Mouse (Mus musculus) brain, embryonic 14.5 days (tissue): ENCODE data around the gene Bicral.

Experiments used
- CTCF ChIP-seq: fragments of 200-500 bp; IDR thresholded peaks from 2 replicates; pipeline ENCODE4 v1.5.1; 2012; ENCODE audit warnings: inconsistent platforms, mild to moderate bottlenecking, moderate library complexity, borderline replicate concordance; ENCODE audit not compliant: insufficient read depth, insufficient read length; ENCODE audit errors: extremely low read depth
- POLR2A ChIP-seq: fragments of 200-500 bp; IDR thresholded peaks from 2 replicates; pipeline ENCODE4 v1.6.1; 2012; ENCODE audit warnings: mild to moderate bottlenecking, inconsistent platforms, borderline replicate concordance; ENCODE audit not compliant: poor library complexity, insufficient read depth, insufficient read length, severe bottlenecking; ENCODE audit errors: extremely low read depth

DNA sequence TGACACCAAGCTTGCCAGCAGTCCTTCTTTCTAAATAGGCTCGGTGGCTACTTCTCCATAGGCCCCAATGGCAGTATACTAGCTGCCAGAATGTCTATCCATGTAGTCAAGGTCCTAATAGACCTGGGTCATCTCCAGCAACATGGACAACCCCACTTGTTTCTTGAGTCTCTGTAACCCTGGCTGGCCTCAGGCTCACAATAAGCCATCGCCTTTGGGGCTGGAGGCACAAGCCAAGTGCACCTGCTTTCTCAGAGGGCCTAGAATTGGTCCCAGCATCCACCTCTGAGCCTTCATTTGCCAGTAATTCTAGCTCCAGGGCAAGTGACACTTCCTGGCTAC lies 84.2 kb downstream of the Bicral start:
- TF ChIP-seq POLR2A (no peak), CTCF (no peak)
